Mouse (Mus musculus) bone marrow, adult 2 months (tissue): Measurements from ENCODE around the gene Hist1h1a. TPM values are rescaled to one million over a fixed set of nuclear protein-coding genes. Genes with fewer than 3 reads are reported as not detected.
A peak's percentile ranks its signal among the peaks of the same experiment; 100 is the strongest.
"Not testable (repeated sequence)": the region's sequence is repeated elsewhere in the genome, so short reads cannot be mapped to it uniquely, and the experiment has no call there.

Experiments used
- H3K27ac ChIP-seq: fragments of 200-500 bp; 2 replicates; pipeline ENCODE4 v1.5.1; 2012; ENCODE audit warnings: low read depth, mild to moderate bottlenecking, control low read depth, inconsistent platforms, low read length; ENCODE audit not compliant: control insufficient read depth, poor library complexity, insufficient read depth
- H3K4me1 ChIP-seq: fragments of 200-500 bp; 2 replicates; pipeline ENCODE4 v1.6.1; 2011; ENCODE audit warnings: low read length; ENCODE audit not compliant: control insufficient read depth, insufficient read depth
- H3K4me3 ChIP-seq: fragments of 200-500 bp; replicated peaks from 2 replicates; pipeline ENCODE3; 2011; ENCODE audit warnings: mild to moderate bottlenecking, low read depth, low read length, control low read depth; ENCODE audit not compliant: control insufficient read depth
- CTCF ChIP-seq: fragments of 200-500 bp; IDR thresholded peaks from 2 replicates; pipeline ENCODE4 v1.5.1; 2011; ENCODE audit warnings: low read length, control low read depth; ENCODE audit not compliant: control insufficient read depth, insufficient read depth
- POLR2A ChIP-seq: fragments of 200-500 bp; IDR thresholded peaks from 2 replicates; pipeline ENCODE4 v1.6.1; 2011; ENCODE audit warnings: low read depth, mild to moderate bottlenecking, control low read depth, low read length, borderline replicate concordance; ENCODE audit not compliant: control insufficient read depth
- WGBS: fragments of 180-500 bp; shearing (Covaris S2); methylation state at CpG from one replicate; pipeline ENCODE4 v1.1.7; 2018; 5-methylcytosine and 5-hydroxymethylcytosine counted together
- polyA plus RNA-seq: library from polyadenylated mRNA; stranded (reverse); fragments of >200 nt; gene quantifications from 2 replicates; pipeline ENCODE4 v1.2.4, GENCODE M21; 2011; ENCODE audit warnings: low replicate concordance; ENCODE audit not compliant: missing spikeins, insufficient read depth, insufficient read length

Gene Hist1h1a
- polyA plus RNA-seq, 1 experiment = 38.3 TPM

GRCm38 (mm10) chr13:23759916-23760239 is 3.6 kb upstream of the Hist1h1a start:
- Histone ChIP-seq H3K4me3 (peak overlapping the region; percentile 3), H3K27ac (peak overlapping the region; percentile 56; the same call in 1 of the 2 replicates), H3K4me1 (peaks cover 2% of the 10 kb centered on the region; the same call in 1 of the 2 replicates)
- TF ChIP-seq POLR2A = no peak
- no peak for TF ChIP-seq CTCF
- WGBS = 38% methylated on average over 1 of the region's 1 CpGs

GRCm38 (mm10) chr13:23760240-23760971 is 3.1 kb upstream of the Hist1h1a start:
- TF ChIP-seq POLR2A = no peak
- no peak for TF ChIP-seq CTCF
- Histone ChIP-seq H3K4me3 (peak overlapping the region; percentile 49), H3K27ac (peak overlapping the region; percentile 99), H3K4me1 (peaks cover 2% of the 10 kb centered on the region; the same call in 1 of the 2 replicates)
- WGBS = under 1% methylated on average over 23 of the region's 27 CpGs

GRCm38 (mm10) chr13:23760972-23761864 is 2.2 kb upstream of the Hist1h1a start, which contains the start of gene Hist1h4a:
TSS of gene Hist1h4a (minus strand) at chr13:23761230.
- Histone ChIP-seq H3K27ac (peak within 1 kb of the TSS; percentile 99), H3K4me3 (peak within 1 kb of the TSS; percentile 66), H3K4me1 (no peaks in the 10 kb centered on the region; the same call in 1 of the 2 replicates)
- WGBS = under 1% methylated on average over 67 of the region's 72 CpGs
- no peak for TF ChIP-seq CTCF
- TF ChIP-seq POLR2A = peak; percentile 93

- under 1% methylated on average over 38 of the region's 52 CpGs for WGBS
- Histone ChIP-seq H3K4me3 (peak within 1 kb of the TSS; percentile 66), H3K27ac (peak within 1 kb of the TSS; percentile 99)
- not testable (repeated sequence) for H3K4me1 ChIP-seq
- TF ChIP-seq POLR2A = peak; percentile 96
Measured at GRCm38 (mm10) chr13:23761871-23762821, 1.3 kb upstream of the Hist1h1a start, which contains the start of gene Hist1h3a. TSS of gene Hist1h3a (minus strand) at chr13:23762386.

- H3K27ac ChIP-seq = peak overlapping the region; percentile 75
- H3K4me1 ChIP-seq = no peaks in the 10 kb centered on the region
- H3K4me3 ChIP-seq = peak overlapping the region; percentile 33
- TF ChIP-seq POLR2A = no peak
- no peak for TF ChIP-seq CTCF
- WGBS = 2% methylated on average over 10 of the region's 10 CpGs
Measured at GRCm38 (mm10) chr13:23763242-23763585, 252 bp upstream of the Hist1h1a start.

GRCm38 (mm10) chr13:23764324-23765171 is 1.1 kb downstream of the Hist1h1a start:
- 47% methylated on average over 12 of the region's 12 CpGs for WGBS

GRCm38 (mm10) chr13:23765172-23765513 is 1.7 kb downstream of the Hist1h1a start:
- peaks cover 2% of the 10 kb centered on the region; the same call in 1 of the 2 replicates for H3K4me1 ChIP-seq
- 32% methylated on average over 1 of the region's 1 CpGs for WGBS
- H3K4me3 ChIP-seq = no peak overlapping the region
- TF ChIP-seq CTCF (no peak), POLR2A (no peak)
- H3K27ac ChIP-seq = peak overlapping the region; percentile 62; the same call in 1 of the 2 replicates

More at GRCm38 (mm10) chr13:23764324-23765171, 1.1 kb downstream of the Hist1h1a start:
- H3K27ac ChIP-seq = peak overlapping the region; percentile 94
- H3K4me3 ChIP-seq = peak overlapping the region; percentile 71
- TF ChIP-seq CTCF (no peak), POLR2A (no peak)
- H3K4me1 ChIP-seq = peaks cover 2% of the 10 kb centered on the region; the same call in 1 of the 2 replicates
